Mouse (Mus musculus): Measurements from ENCODE around the gene Ttll1.

Ttll1 gene

DNA sequence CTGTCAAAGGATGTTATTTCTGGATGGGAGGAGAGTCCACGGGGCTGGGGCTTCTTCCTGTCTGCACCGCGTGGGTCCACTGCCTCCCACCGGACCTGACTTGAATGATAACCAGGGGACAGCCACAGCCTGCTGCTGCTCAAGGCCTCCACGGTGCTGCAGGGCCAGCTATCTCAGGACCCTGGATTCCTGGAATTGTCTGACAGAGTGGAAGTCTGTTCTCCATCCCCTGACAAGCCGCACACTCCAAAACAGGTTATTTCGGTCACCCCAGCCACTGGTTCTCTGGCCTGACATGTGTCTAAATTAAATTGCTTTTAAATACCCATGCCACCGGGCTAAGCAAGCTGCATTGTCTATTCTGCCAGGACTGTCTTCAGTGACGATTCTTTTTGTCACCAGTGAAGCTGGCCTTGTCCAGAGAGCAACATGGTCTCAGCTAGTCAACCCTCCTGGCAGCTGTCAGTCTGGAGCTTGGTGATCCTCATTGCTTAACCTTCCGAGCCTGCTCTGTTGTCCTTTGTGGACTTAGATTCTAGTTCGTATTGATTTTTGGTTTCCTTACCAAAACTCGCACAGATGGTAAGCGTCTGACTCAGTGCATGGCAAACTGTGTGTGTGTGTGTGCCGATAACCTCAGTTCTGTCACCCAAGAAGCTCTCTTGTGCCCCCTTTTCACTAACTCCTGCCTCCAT is 13.1 kb upstream of the Ttll1 start:
- DNase-seq (ENCODE audit: low read depth), result no peak

DNA sequence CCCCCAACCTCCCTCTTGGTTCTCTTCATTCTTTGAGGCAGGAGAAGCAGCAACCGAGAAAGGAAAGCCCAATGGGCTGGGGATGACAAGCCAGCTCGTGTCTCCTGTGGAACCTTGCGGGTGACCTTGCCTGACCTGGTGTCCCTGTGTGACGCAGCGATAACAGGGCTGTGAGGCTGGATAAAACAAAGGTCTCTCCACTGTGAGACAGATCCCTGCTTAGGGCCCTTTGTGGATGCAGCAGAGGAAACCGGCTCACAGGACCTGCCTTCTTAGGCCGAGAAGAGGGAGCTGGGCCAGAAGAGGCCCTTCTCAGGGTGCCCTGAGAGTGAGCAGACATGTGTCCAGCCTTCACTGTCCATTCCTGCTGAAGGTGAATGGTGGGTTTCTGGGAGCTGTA is 12.5 kb upstream of the Ttll1 start:
- DNase-seq (ENCODE audit: low read depth), result no peak

- DNase-seq (ENCODE audit: low read depth), result no peak
Measured at GRCm38 (mm10) chr15:83520861-83521382, 10.2 kb upstream of the Ttll1 start.

DNA sequence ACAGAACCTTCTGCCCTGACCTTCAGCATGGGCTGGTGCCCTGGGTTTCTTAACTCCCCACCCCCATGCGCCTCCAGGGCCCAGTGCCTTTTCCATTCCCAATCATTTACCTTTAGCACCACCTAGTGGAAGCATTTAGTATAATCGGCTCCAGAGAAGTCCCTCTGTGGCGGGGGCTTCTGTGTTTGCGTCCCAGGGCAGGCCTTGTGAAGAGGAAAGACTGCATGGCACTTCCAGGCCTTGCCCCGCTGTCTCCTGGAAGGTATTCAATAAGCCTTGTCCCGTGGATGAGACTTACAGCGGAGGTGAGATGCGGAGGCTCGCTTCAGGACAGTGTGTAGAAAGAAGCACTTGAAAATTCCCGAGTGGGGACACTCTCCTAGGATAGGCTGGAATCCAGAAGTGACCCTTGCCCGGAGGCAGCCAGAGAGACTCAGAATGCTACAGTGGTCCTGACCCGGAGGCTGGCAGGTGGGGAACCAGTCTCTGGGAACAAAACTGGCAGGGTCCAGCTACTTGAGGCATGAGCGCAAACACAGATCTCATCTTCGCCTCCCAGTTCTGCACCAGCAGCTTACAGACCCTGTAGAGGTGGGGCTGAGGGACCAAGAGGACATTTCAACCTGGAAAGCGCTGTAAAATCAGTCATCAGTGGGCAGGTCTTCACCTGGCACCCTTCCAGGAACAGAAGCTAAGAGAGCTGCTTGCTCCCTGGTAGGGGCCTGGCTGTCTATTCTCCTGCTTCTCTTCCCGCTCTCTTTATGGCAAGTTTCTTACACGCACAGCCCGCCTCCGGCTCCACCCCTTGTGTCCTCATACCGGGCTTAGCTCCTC is 7.7 kb upstream of the Ttll1 start:
- DNase-seq (ENCODE audit: low read depth), result peak; percentile 83

DNA sequence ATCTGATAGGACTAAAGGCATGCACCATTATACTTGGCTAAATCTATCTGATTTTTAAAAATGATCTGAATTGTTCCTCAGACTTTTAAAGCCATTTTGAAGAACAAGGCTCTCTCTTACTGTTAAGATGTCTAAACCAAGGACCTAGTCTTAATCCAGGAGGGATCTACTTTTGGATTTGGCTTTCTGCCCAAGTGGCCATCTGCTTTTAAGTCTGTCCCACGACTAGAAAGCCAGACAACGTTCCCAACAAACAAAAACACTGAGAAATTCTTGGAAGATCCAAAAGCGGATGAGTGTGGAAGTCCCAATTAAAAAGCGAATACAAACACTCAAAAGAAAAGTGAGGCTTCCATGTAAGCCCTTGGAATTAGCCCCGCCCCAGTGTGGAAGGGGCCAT is 4.3 kb upstream of the Ttll1 start:
- no peak for DNase-seq (ENCODE audit: low read depth)

DNA sequence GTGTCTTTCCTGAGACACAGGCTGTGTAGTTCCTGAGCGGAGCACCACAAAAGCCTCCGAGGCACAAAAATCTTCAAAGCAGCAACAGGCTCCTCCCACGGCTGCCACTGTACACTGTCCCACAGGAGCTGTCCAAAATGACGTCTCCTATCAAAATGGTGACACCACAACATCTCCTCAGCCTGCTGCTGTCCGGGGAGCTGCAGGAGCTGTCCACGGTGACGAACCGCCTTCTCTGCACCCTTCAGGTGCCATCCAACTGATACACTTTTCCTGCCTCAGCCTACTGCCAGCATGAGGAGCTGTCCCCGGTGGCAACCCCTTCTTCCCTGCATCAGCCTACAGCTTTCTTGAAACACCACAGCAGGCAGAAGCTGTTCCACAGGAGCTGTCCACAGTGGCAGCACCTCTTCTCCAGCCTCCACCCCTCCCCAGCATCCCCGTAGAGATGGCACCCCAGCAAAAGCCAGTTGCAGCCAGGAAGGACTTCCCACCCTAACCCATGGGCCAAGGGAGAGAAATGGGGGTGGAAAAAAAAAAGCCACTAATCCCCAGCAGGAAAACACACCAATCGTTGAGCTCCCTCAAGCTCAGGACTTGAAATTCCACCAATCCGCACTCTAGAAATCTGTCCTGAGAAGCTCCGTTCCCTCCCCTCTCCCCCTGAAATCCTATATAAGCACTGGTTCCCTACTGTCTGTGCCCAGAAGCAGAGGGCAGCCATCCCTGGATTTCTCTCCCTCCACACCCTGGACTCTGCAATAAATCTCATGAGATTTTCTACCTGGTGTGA is 2.0 kb upstream of the Ttll1 start:
- DNase-seq (ENCODE audit: low read depth), result no peak

- no peak for DNase-seq (ENCODE audit: low read depth)
Measured at GRCm38 (mm10) chr15:83509950-83510804, 516 bp downstream of the Ttll1 start.

DNA sequence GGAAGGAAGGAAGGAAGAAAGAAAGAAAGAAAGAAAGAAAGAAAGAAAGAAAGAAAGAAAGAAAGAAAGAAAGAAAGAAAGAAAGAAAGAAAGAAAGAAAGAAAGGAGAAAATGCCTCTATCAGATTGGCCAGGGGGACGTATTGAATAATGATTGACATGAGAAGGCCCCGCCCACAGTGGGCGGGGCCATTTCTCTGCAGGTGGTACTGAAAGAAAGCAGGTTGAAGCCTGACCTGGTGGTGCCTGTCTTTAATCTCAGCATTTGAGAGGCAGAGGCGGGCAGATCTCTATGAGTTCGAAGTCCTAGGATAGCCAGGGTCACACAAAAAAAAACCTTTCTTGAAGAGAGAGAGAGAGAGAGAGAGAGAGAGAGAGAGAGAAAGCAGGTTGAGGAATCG is 9.2 kb downstream of the Ttll1 start:
- DNase-seq (ENCODE audit: low read depth), result peak; percentile 61

DNA sequence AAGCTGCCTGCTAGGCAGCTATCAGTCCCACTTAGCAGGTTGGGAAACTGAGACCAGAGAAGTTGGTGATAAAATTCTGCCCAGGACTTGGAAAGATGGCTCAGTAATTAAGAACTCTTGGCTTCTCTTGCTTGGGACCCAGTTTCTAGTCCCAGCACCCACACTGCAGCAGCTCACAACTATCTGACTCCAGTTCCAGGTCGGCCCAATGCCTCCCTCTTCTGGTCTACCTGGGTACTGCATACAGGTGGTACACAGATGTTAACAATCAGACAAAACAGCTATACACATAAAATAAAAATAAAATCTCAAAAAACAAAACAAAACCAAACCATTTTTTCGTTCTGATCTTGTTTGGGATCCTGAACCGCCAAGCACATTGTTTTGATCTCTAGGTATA is 10.3 kb downstream of the Ttll1 start:
- peak; percentile 79 for DNase-seq (ENCODE audit: low read depth)

DNA sequence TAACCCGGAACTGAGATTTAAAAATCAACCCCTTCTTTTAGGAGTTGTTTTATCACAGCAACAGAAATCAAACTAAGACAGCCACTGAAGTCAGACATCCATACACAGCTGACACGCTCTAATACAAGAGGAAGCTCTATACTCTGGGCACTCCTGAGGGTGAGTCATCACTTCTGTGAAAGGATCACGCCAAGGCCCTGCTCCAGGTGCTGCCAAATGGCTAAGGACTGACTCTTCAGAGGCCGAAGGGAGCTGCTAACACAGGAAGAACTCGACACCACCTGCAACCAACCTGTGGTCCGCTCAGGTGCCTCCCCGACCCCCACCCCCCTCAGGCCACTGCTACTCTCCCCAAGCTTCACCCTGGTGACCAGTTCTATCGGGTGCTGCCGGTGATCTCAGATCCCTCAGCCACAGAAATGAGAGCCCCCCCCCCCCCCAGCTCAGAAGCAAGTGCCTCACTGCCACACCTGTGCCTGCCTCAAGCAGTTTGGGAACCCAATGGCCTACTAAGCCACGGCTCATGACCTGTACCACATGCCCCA is 11.4 kb downstream of the Ttll1 start:
- DNase-seq (ENCODE audit: low read depth), result no peak

- peak; percentile 33 for DNase-seq (ENCODE audit: low read depth)
Measured at GRCm38 (mm10) chr15:83497299-83497698, 13.4 kb downstream of the Ttll1 start.

DNA sequence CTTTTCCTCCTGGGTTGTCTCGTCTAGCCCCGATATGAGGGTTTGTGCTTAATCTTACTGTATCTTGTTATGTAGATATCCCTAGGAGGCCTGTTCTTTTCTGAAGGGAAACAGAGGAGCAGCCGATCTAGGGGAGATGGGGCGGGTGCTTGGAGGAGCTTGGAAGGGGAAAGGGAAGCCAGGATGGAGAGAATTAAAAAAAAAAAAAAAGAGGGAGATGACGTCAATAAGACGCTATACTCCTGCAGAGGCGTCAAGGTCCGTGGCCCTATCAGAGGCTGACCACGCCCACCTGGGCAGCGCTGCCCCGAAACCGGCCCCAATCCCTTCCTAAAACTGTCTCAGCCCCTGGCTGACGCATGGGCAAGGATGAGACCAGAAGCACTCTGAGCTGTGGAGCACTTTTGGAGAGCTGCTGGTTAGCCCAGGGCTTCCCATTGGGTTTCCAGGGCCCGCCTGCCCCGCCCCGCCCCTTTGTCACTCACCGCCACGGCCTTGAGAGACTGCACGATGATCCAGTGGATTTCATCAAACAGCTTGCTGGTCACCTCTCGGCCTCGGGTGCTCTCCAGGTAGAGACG is 14.8 kb downstream of the Ttll1 start:
- no peak for DNase-seq (ENCODE audit: low read depth)

- no peak for DNase-seq (ENCODE audit: low read depth)
Measured at GRCm38 (mm10) chr15:83495195-83495594, 15.5 kb downstream of the Ttll1 start.

DNA sequence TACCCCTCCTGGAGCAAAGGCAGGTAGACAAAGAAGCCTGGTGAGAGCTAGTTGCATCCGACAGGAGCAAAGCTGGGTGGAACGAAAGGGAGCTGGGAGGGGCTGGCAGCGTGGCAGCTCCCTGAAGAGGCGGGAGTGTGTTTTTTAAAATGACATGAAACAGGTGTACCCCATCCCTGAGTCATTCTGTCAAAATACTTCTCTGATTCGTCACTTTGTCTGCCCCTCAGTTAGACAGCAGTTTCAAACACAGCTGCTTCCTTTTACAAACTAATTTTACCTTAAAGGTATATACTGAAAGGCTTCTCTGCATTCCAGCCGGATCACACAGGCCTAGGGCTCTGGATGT is 16.1 kb downstream of the Ttll1 start:
- DNase-seq (ENCODE audit: low read depth), result no peak

- DNase-seq (ENCODE audit: low read depth), result no peak
Measured at GRCm38 (mm10) chr15:83493856-83494571, 16.7 kb downstream of the Ttll1 start.

DNA sequence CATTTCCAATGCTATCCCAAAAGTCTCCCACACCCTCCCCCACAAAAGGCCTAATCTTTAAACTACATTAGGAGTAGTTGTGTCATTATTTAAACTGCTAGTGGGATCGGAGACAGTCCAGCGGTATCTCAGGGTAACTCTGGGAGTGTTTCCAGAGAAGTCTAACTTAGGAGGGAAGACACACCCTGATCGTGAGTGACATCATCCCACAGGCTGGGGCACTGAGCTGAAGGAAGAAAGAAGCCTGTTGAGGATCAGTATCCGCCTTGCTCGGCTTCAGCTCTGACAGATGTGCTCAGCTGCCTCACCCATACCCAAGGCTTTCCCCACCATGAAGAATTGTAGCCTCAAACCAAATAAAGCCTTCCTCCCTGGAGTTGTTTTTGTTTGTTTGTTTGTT is 18.8 kb downstream of the Ttll1 start:
- no peak for DNase-seq (ENCODE audit: low read depth)

DNA sequence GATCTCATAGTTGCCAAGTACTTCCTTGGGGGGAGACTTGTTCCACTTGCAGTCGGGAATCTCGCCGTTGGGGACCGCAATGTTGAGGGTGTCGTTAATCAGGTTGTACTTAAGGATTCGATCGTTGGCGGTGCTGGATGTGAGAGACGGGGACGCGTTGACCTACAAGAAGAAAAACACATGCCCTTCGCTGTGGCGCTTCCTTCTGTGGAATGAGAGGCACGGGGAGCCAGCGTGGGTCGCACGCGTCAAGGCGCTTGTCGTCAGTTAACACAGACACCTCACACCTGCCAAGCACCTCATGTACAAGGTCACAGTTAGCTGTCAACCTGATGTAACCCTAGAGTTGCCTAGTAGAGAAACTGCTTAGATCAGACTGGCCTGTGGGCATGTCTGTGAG is 21.2 kb downstream of the Ttll1 start:
- no peak for DNase-seq (ENCODE audit: low read depth)

DNA sequence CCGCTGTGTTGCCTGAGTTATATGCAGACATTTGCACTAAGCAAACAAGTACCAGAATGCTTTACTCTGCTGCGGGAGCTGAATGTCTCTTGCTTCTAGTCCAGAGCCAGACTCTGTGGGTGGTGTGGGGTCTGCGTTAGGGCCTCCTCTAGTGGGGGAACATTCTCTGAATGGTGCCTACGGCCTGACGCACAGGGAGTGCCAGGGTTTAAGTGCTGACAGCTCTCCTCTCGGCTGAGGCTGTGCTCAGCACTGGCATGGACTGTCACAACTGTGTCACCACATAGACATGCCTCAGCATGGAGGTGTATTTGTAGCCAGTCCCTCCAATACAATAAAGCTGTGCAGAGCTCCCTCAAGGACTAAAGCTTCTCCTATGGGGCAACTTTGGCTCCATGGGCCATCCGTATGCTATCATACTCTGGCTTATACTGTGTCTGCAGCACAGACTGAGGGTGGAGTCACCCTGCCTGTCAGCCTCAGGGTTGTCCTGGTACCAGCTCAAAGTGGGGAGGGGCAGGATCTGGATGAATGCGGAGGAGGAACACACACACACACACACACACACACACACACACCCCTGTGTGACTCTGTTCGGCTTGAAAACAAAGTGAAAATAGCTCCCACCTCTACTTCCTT is 23.1 kb downstream of the Ttll1 start:
- no peak for DNase-seq (ENCODE audit: low read depth)

GRCm38 (mm10) chr15:83484311-83484710 is 26.4 kb downstream of the Ttll1 start:
- DNase-seq (ENCODE audit: low read depth), result no peak

GRCm38 (mm10) chr15:83483482-83483881 is 27.2 kb downstream of the Ttll1 start:
- DNase-seq (ENCODE audit: low read depth), result peak; percentile 70
